Mouse (Mus musculus): ENCODE data around the gene Mgrn1. TPM values are rescaled to one million over a fixed set of nuclear protein-coding genes. Genes with fewer than 3 reads are reported as not detected.

The Mgrn1 gene
- total and polyA plus RNA-seq, 3 experiments = 8.4 to 25.0 TPM; not detected in 1

DNA sequence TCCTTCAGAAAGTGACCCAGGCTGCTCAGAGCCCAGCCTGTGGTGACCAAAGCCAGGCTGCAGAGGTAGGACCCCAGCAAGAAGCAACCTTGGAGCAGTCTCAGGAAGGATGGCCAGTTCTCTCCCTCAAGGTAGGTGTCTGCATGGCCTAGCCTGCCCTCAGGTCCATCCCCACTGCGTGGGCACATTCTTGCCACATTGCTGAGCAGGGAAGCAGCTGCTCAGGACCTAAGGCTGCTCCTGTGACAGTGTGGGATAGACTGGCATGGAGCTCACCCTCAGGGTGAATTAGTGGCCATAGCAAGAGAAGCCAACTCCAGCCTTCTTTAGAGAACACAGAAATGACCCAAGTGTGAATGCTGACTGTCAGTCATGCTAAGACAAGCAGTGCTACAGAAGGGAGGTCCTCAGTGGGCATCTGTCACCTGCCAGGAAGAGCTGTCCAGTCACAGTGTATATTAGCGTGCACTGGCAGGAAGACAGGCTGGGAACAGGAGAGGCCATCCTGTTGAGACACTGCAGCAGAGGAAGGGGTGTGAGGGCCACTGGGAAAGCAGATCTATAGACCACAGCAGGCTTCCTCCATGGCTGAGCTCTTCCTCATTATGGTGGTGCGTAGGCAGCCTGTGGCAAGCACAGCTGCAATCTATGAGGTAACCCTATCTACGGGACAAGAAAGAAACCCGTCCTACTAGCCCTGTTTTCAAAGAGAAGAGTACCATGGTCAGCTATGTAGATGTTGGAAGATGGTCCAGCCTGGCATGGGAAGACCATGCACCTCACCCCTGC is 83.2 kb downstream of the Mgrn1 start:
- Histone ChIP-seq H3K36me3 (ENCODE audit: control insufficient read depth in 1 of 2, insufficient read depth in 2 of 2, low read length in 2 of 2) (peaks cover 0 to 2% of the 10 kb centered on the region in 2 experiments; a peak in 1 of 4 replicates), H3K9me3 (replicated peaks; ENCODE audit: insufficient read depth, low read length) (no peaks in the 10 kb centered on the region), H3K9ac (ENCODE audit: control insufficient read depth, low read depth, low read length, poor library complexity, severe bottlenecking) (no peak overlapping the region), H3K27me3 (ENCODE audit: control insufficient read depth in 1 of 2, insufficient read depth in 2 of 2, low read length in 2 of 2) (no peaks in the 10 kb centered on the region), H3K4me3 (ENCODE audit: control insufficient read depth in 1 of 2, insufficient read depth in 1 of 2, low read depth in 2 of 2, low read length in 2 of 2) (no peak overlapping the region), H3K4me1 (ENCODE audit: control insufficient read depth in 1 of 2, insufficient read depth in 2 of 2, low read length in 2 of 2) (peaks cover 0 to 7% of the 10 kb centered on the region in 2 experiments; a peak in 1 of 4 replicates), H3K79me2 (ENCODE audit: control insufficient read depth, insufficient read depth, low read length, poor library complexity) (peaks cover under 1% of the 10 kb centered on the region; the same call in 1 of the 2 replicates), H3K27ac (ENCODE audit: control insufficient read depth, low read depth, low read length) (no peak overlapping the region)
- no peak for TF ChIP-seq TCF12 (IDR thresholded peaks at IDR 0.05; ENCODE audit: low read depth, low read length)
- no peak for TF ChIP-seq CHD1 (IDR thresholded peaks at IDR 0.05; ENCODE audit: low read depth, low read length)
- no peak for TF ChIP-seq CHD2 (IDR thresholded peaks at IDR 0.05; ENCODE audit: low read length)
- no peak for TF ChIP-seq MYB (IDR thresholded peaks at IDR 0.05; ENCODE audit: low read depth, low read length)
- TF ChIP-seq ETS1 (IDR thresholded peaks at IDR 0.05; ENCODE audit: low read depth, low read length) = no peak
- TF ChIP-seq POLR2AphosphoS5 (IDR thresholded peaks at IDR 0.05; ENCODE audit: borderline replicate concordance, low read depth, low read length) = no peak
- no peak for TF ChIP-seq POLR2A (IDR thresholded peaks at IDR 0.05; ENCODE audit: control insufficient read depth in 1 of 2, insufficient read depth in 1 of 2, low read depth in 1 of 2, low read length in 2 of 2, poor library complexity in 1 of 2)
- no peak for TF ChIP-seq ELF1 (IDR thresholded peaks at IDR 0.05; ENCODE audit: low read depth, low read length)
- no peak for TF ChIP-seq RCOR1 (IDR thresholded peaks at IDR 0.05; ENCODE audit: low read depth, low read length)
- TF ChIP-seq ZMIZ1 (IDR thresholded peaks at IDR 0.05; ENCODE audit: low read depth, low read length) = no peak
- no peak for TF ChIP-seq ZC3H11A (IDR thresholded peaks at IDR 0.05; ENCODE audit: low read depth, low read length)
- TF ChIP-seq ZNF384 (IDR thresholded peaks at IDR 0.05; ENCODE audit: low read depth, low read length) = no peak
- DNase-seq (ENCODE audit: low read depth, low spot score) = no peak

DNA sequence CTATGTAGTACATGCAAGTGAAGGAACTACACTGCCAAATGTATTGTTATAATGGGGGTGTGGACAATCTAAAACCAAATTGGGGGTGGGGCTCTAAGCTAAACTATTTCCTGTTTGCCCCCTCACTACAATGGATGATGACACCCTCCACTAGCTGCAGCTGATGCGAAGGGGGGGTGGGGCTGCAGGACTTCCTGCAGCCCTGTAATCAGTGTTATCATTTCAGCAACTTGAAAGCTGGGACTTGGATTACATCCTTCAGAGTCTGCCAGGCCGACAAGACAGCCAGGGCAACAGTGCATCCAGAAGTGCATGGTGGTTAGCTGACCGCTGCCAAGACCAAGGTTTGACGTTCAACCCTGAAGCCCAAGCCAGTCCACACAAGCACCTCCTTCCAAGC is 85.6 kb downstream of the Mgrn1 start:
- TF ChIP-seq NELFE (IDR thresholded peaks at IDR 0.05; ENCODE audit: low read depth, low read length) (no peak), E2F4 (IDR thresholded peaks at IDR 0.05; ENCODE audit: borderline replicate concordance, low read depth, low read length) (no peak), BHLHE40 (IDR thresholded peaks at IDR 0.05; ENCODE audit: borderline replicate concordance, low read depth, low read length) (no peak), NRF1 (IDR thresholded peaks at IDR 0.05; ENCODE audit: insufficient read depth, low read depth, low read length, poor library complexity, severe bottlenecking) (no peak), JUND (IDR thresholded peaks at IDR 0.05; ENCODE audit: low read depth, low read length) (no peak), ZMIZ1 (IDR thresholded peaks at IDR 0.05; ENCODE audit: low read depth, low read length) (no peak), GATA1 (IDR thresholded peaks at IDR 0.05; ENCODE audit: low read depth, low read length) (no peak), ZKSCAN1 (IDR thresholded peaks at IDR 0.05; ENCODE audit: low read depth, low read length) (no peak)
- no peaks in the 10 kb centered on the region for H3K27me3 ChIP-seq (ENCODE audit: control insufficient read depth in 1 of 2, insufficient read depth in 2 of 2, low read length in 2 of 2)
- DNase-seq (ENCODE audit: low read depth, low spot score) = no peak
- no peaks in the 10 kb centered on the region for H3K79me2 ChIP-seq (ENCODE audit: control insufficient read depth, insufficient read depth, low read length, poor library complexity)
- H3K4me3 ChIP-seq (ENCODE audit: control insufficient read depth in 1 of 2, insufficient read depth in 1 of 2, low read depth in 2 of 2, low read length in 2 of 2) = no peak overlapping the region
- H3K9ac ChIP-seq (ENCODE audit: control insufficient read depth, low read depth, low read length, poor library complexity, severe bottlenecking) = no peak overlapping the region
- no peaks in the 10 kb centered on the region for H3K9me3 ChIP-seq (replicated peaks; ENCODE audit: insufficient read depth, low read length)
- H3K4me1 ChIP-seq (ENCODE audit: control insufficient read depth in 1 of 2, insufficient read depth in 2 of 2, low read length in 2 of 2) = no peaks in the 10 kb centered on the region
- no peaks in the 10 kb centered on the region for H3K36me3 ChIP-seq (ENCODE audit: control insufficient read depth in 1 of 2, insufficient read depth in 2 of 2, low read length in 2 of 2)
- no peak overlapping the region for H3K27ac ChIP-seq (ENCODE audit: control insufficient read depth, low read depth, low read length)
